Mouse (Mus musculus): ENCODE measurements around the gene Myo15.
A peak's percentile ranks its signal among the peaks of the same experiment; 100 is the strongest.
"Not testable (repeated sequence)": the region's sequence is repeated elsewhere in the genome, so short reads cannot be mapped to it uniquely, and the experiment has no call there.

Myo15 gene

DNA sequence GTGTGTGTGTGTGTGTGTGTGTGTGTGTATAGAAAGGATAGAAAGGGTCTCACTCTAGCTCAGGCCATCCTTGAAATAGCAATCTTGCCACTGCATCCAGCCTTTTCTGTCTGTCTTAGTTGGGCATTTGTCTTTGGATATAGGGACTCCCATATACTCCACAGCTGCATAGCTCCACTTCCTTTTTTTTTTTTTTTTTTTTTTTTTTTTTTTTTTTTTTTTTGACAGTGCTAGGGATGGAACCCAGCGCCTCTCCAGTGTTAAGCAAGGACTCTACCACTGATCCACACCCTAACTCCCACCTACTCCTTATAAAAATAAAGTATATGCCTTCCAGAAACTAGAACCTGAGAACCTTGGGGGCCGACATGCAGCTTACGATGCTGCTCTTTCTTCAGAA is 88.5 kb downstream of the Myo15 start:
- no peak for DNase-seq

DNA sequence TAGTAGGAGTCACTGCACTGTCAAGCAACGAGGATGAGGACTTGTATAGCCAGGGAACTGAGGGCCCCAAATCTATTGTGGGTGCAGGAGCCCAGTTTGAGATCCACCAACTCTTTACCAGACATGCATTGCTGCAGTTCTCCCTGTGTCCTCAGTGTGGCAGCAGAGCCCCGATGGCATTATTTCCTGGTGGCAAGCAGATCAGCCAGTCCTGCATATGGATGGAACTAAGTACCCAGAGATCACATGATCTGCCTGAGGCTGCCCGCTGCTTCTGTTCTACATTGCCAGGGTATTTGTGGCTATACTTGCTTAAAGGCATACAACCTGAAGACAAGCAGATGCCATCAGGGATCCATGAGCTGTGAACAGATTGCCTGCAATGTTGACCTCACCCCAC is 90.2 kb downstream of the Myo15 start:
- peak; percentile 68 for DNase-seq

DNA sequence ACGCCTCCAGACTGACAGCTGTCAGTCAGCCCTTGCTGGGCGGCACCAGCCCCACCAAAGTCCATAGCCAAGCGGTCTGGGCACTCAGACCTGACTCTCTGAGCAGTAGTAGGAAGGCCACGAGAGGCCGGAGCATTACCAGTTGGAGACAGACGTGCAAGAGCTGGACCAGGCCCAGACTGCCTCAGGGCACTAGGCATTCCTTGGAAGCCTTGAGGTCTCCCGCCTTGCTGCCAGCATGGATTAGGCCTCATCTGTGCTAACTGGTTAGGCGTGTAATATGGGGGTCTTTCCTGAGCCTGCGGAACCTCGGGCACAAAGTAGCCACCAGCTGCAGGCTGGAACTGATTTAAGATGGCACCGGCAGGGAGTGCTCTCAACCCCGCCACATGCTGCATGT is 104.9 kb downstream of the Myo15 start:
- DNase-seq = not testable (repeated sequence)
